Mouse (Mus musculus): Measurements from ENCODE around the gene Ankrd63. TPM values are rescaled to one million over a fixed set of nuclear protein-coding genes. Genes with fewer than 3 reads are reported as not detected.

The Ankrd63 gene
- total and polyA plus RNA-seq, 2 experiments from 2014 or later, result 2.0 to 14.3 TPM

DNA sequence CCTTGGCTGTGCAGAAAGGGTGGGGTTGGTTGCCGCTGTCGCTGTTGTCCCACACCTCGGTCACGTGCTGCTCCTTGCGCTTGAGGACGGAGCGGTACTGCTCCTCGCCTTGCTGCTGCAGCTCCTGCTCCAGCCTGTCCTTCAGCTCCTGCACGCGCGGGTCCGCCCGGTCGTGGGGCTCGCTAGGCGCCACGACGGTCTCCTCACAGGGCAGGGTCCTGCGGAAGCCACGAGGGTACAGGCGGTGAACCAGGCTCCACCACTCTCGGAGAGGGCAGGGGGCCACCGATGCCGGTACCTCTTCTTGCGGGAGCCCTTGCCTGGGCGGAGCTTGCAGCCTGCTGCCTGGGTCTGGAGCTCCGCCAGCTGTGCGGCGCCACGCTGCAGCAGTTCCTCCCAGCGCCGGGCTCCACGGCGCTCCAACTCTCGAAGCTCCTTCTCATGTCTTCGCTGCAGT, 7.3 kb upstream of the Ankrd63 start:
- Histone ChIP-seq H3K4me3 (ENCODE audit: low read depth, low read length) (peak overlapping the region; percentile 36), H3K36me3 (replicated peaks; ENCODE audit: control insufficient read depth, insufficient read depth, low read length) (no peaks in the 10 kb centered on the region), H3K4me1 (ENCODE audit: control insufficient read depth, insufficient read depth) (peaks cover 56% of the 10 kb centered on the region), H3K27ac (ENCODE audit: low read depth) (no peak overlapping the region), H3K9me3 (replicated peaks; ENCODE audit: control insufficient read depth, low read length) (no peaks in the 10 kb centered on the region), H3K4me2 (ENCODE audit: low read depth, low read length) (peak overlapping the region; percentile 57), H3K27me3 (ENCODE audit: control insufficient read depth, insufficient read depth, low read length) (peaks cover 16% of the 10 kb centered on the region), H3K9ac (replicated peaks; ENCODE audit: low read depth, low read length) (no peak overlapping the region)
- TF ChIP-seq EP300 (IDR thresholded peaks at IDR 0.05; ENCODE audit: low read depth) (no peak), CTCF (IDR thresholded peaks at IDR 0.05; ENCODE audit: low read depth) (no peak)
- 1% methylated on average over 36 of the region's 36 CpGs for WGBS
- DNase-seq (ENCODE audit: low spot score), result peak; percentile 72
- peak; percentile 35; the same call in 1 of the 2 replicates for ATAC-seq (ENCODE audit: insufficient read depth, low read depth)

DNA sequence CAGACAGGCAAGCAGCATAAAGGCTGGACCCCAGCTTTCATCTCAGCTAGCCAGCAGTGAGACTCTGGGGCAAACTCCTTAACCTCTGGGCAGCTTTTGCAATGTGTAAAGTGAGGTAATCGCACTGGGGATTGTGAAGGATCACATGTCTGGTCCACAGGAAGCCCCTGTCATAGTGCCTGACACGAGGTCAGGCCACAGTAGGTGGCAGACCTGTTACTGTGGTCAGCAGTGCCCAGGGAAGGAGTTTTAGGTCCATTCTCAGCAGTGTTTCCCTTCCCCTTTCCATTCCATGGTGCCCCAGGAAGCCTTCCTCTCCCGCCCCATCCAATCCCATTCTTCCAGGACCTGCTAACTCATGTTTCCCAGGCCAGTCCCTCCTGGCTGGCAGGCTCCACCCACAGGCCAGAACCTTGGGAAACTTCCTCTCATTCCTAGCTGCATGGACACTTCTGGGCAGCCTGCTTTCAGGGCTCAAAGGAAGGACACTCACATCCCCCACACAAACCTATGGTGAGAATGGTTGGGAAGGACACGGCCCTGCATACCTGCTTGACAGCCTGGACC, 6.0 kb upstream of the Ankrd63 start:
- H3K27ac ChIP-seq (ENCODE audit: low read depth), result no peak overlapping the region
- DNase-seq (ENCODE audit: low spot score) (no peak), ATAC-seq (ENCODE audit: insufficient read depth, low read depth) (no peak)
- peaks cover 28% of the 10 kb centered on the region for H3K27me3 ChIP-seq (ENCODE audit: control insufficient read depth, insufficient read depth, low read length)
- H3K9me3 ChIP-seq (replicated peaks; ENCODE audit: control insufficient read depth, low read length), result no peaks in the 10 kb centered on the region
- H3K36me3 ChIP-seq (replicated peaks; ENCODE audit: control insufficient read depth, insufficient read depth, low read length), result no peaks in the 10 kb centered on the region
- peaks cover 42% of the 10 kb centered on the region for H3K4me1 ChIP-seq (ENCODE audit: control insufficient read depth, insufficient read depth)
- 59% methylated on average over 4 of the region's 4 CpGs for WGBS
- H3K4me3 ChIP-seq (ENCODE audit: low read depth, low read length), result no peak overlapping the region
- H3K4me2 ChIP-seq (ENCODE audit: low read depth, low read length), result no peak overlapping the region
- no peak for TF ChIP-seq CTCF (IDR thresholded peaks at IDR 0.05; ENCODE audit: low read depth)
- TF ChIP-seq EP300 (IDR thresholded peaks at IDR 0.05; ENCODE audit: low read depth), result no peak
- H3K9ac ChIP-seq (replicated peaks; ENCODE audit: low read depth, low read length), result no peak overlapping the region; the same call in 1 of the 2 replicates

DNA sequence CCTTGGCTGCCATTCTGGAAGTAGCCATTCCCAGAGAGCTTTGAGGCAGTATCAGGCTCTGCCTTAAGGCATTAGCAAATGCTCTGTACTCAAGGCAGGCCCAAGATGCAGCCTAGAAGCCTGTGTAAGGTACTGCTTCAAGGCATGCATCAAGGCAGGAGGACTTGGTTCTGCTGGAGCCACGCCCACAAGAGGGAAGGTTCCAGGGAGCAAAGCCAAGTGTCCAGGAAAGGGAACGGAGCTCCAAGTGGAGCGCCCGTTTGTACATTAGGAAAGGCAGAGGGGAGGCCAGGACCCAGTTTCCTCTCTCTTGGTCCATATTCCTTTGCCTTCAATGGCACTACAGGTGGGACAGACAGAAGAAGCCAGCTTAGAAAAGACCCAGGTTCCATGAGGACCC, 4.7 kb upstream of the Ankrd63 start:
- ATAC-seq (ENCODE audit: insufficient read depth, low read depth), result no peak
- no peaks in the 10 kb centered on the region for H3K36me3 ChIP-seq (replicated peaks; ENCODE audit: control insufficient read depth, insufficient read depth, low read length)
- H3K4me1 ChIP-seq (ENCODE audit: control insufficient read depth, insufficient read depth), result peaks cover 44% of the 10 kb centered on the region
- no peak overlapping the region for H3K9ac ChIP-seq (replicated peaks; ENCODE audit: low read depth, low read length)
- H3K27me3 ChIP-seq (ENCODE audit: control insufficient read depth, insufficient read depth, low read length), result peaks cover 38% of the 10 kb centered on the region
- TF ChIP-seq CTCF (IDR thresholded peaks at IDR 0.05; ENCODE audit: low read depth), result no peak
- no peak for TF ChIP-seq EP300 (IDR thresholded peaks at IDR 0.05; ENCODE audit: low read depth)
- H3K9me3 ChIP-seq (replicated peaks; ENCODE audit: control insufficient read depth, low read length), result no peaks in the 10 kb centered on the region
- 40% methylated on average over 4 of the region's 4 CpGs for WGBS
- no peak overlapping the region for H3K27ac ChIP-seq (ENCODE audit: low read depth)
- no peak for DNase-seq (ENCODE audit: low spot score)
- H3K4me2 ChIP-seq (ENCODE audit: low read depth, low read length), result no peak overlapping the region
- no peak overlapping the region for H3K4me3 ChIP-seq (ENCODE audit: low read depth, low read length)

- H3K27me3 ChIP-seq (ENCODE audit: control insufficient read depth, insufficient read depth, low read length), result peaks cover 50% of the 10 kb centered on the region
- H3K27ac ChIP-seq (ENCODE audit: low read depth), result peak overlapping the region; percentile 46; the same call in 1 of the 2 replicates
- peak; percentile 18; the same call in 1 of the 2 replicates for ATAC-seq (ENCODE audit: insufficient read depth, low read depth)
- H3K4me1 ChIP-seq (ENCODE audit: control insufficient read depth, insufficient read depth), result peaks cover 48% of the 10 kb centered on the region
- H3K9me3 ChIP-seq (replicated peaks; ENCODE audit: control insufficient read depth, low read length), result no peaks in the 10 kb centered on the region
- H3K9ac ChIP-seq (replicated peaks; ENCODE audit: low read depth, low read length), result no peak overlapping the region
- WGBS, result 19% methylated on average over 6 of the region's 6 CpGs
- TF ChIP-seq CTCF (IDR thresholded peaks at IDR 0.05; ENCODE audit: low read depth), result 0 out of 2 replicates have a peak, but pooled peaks have one; percentile 4
- TF ChIP-seq EP300 (IDR thresholded peaks at IDR 0.05; ENCODE audit: low read depth), result no peak
- no peaks in the 10 kb centered on the region for H3K36me3 ChIP-seq (replicated peaks; ENCODE audit: control insufficient read depth, insufficient read depth, low read length)
- no peak overlapping the region for H3K4me2 ChIP-seq (ENCODE audit: low read depth, low read length)
- peak; percentile 74 for DNase-seq (ENCODE audit: low spot score)
- H3K4me3 ChIP-seq (ENCODE audit: low read depth, low read length), result no peak overlapping the region
Measured at GRCm38 (mm10) chr2:118706436-118706835, 2.7 kb upstream of the Ankrd63 start.

DNA sequence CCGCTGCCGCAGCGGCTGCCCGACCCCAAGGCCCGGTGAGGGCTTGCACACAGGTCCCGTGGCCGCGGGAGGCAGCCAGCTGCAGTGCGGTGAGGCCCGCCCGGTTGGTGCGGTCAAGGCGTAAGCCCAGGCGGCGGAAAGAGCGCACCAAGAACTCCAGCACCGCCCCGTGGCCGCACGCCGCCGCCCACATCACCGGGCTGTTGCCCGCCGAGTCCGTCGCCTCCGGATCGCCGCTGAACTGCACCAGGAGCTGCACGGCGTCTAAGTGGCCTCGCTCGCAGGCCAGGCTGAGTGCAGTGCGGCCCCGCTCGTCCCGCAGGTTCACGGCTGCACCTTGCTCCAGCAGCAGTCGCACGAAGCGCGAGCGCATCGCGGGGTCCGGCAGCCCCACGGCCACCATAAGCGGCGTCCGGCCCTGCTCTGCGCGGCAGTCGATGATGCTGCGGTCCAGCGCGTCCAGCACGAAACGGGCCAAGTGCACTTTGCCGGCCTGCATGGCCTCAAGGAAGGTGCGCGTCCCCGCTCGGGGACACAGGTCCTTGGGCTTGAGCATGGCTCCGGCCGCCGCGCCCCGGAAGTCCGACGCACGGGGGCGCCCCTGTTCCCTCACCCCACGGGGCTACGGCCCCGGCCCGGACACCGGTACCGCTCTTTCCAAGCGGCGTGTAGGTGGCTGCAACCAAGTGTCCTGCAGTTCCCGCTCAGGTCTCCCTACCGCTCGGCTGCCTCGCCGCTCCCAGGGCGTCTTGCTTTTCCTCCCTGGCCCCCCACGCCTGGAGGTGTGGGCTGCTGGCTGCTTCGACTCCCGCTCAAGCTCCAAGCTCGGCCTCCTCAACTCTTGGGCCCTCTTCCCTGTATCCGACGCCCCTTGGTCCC, 641 bp downstream of the Ankrd63 start:
- Histone ChIP-seq H3K4me2 (ENCODE audit: low read depth, low read length) (peak overlapping the region; percentile 86), H3K9me3 (replicated peaks; ENCODE audit: control insufficient read depth, low read length) (no peaks in the 10 kb centered on the region), H3K4me1 (ENCODE audit: control insufficient read depth, insufficient read depth) (peaks cover 32% of the 10 kb centered on the region), H3K4me3 (ENCODE audit: low read depth, low read length) (peak overlapping the region; percentile 54), H3K36me3 (replicated peaks; ENCODE audit: control insufficient read depth, insufficient read depth, low read length) (no peaks in the 10 kb centered on the region), H3K27ac (ENCODE audit: low read depth) (peak overlapping the region; percentile 86), H3K27me3 (ENCODE audit: control insufficient read depth, insufficient read depth, low read length) (peaks cover 49% of the 10 kb centered on the region), H3K9ac (replicated peaks; ENCODE audit: low read depth, low read length) (peak overlapping the region; percentile 69)
- WGBS, result under 1% methylated on average over 91 of the region's 93 CpGs
- DNase-seq (ENCODE audit: low spot score) (peak; percentile 45), ATAC-seq (ENCODE audit: insufficient read depth, low read depth) (peak; percentile 48)
- TF ChIP-seq CTCF (IDR thresholded peaks at IDR 0.05; ENCODE audit: low read depth) (peak; percentile 34), EP300 (IDR thresholded peaks at IDR 0.05; ENCODE audit: low read depth) (no peak)
